Comparison of ENCODE assay signal across 8 mouse cellular contexts in the genomic region with DNA sequence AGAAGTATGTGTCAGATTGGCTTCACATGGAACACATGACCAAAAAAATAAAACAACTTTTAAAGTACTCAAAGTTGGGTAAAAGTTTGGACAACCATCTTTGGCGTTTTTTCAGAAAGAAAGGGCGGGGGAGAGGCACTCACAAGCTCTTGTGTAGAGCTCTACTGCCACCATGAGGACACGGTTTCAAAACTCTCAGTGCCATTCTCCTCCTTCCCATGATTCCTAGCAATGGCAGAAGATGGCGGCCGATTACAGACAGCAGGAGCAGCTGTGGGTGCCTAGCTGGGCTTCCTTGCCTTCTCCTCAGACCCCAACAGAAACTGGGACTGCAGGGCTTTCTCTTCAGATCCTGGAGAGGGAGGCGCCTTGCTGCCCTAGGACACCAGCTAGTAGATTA.
DNase-seq lines count a peak whose midpoint lies in the region; ATAC-seq and TF ChIP-seq lines count a peak whose summit lies in the region.
"Not testable (repeated sequence)": the region's sequence is repeated elsewhere in the genome, so short reads cannot be mapped to it uniquely, and the experiment has no call there.

No protein-coding gene starts in this region.

- H3K4me2 ChIP-seq in CH12.LX (ENCODE audit: insufficient read depth, low read depth, poor library complexity, severe bottlenecking); forebrain, embryonic 14.5 days (ENCODE audit: low read length): not testable (repeated sequence)
- peak overlapping the region; percentile 37; the same call in 1 of the 2 replicates for H3K4me2 ChIP-seq in kidney, embryonic 15.5 days
- peak overlapping the region; percentile 36; the same call in 1 of the 2 replicates for H3K4me2 ChIP-seq in liver, embryonic 14.5 days (ENCODE audit: low read depth)
- H3K4me2 ChIP-seq in midbrain, embryonic 12.5 days (replicated peaks) = peak overlapping the region; percentile 19; the same call in 1 of the 2 replicates

- H3K79me2 ChIP-seq in CH12.LX (replicated peaks; ENCODE audit: control insufficient read depth, extremely low read depth, insufficient read depth, poor library complexity, severe bottlenecking) = not testable (repeated sequence)

- H3K4me1 ChIP-seq in CH12.LX (ENCODE audit: control insufficient read depth in 1 of 2, insufficient read depth in 2 of 2) = peaks cover 0 to 14% of the 10 kb centered on the region in 2 experiments; a peak in 2 of 4 replicates
- H3K4me1 ChIP-seq in forebrain, embryonic 14.5 days (ENCODE audit: control insufficient read depth, insufficient read depth, low read length); kidney, embryonic 15.5 days; liver, embryonic 14.5 days (replicated peaks; ENCODE audit: control insufficient read depth in 2 of 2, insufficient read depth in 2 of 2, low read length in 1 of 2); midbrain, embryonic 12.5 days: not testable (repeated sequence)

- WGBS in forebrain, embryonic 14.5 days = 61% methylated on average over 6 of the region's 6 CpGs
- WGBS in kidney, embryonic 15.5 days = 62% methylated on average over 6 of the region's 6 CpGs
- 50% methylated on average over 6 of the region's 6 CpGs for WGBS in liver, embryonic 14.5 days (ENCODE audit: insufficient replicate concordance)
- 62% methylated on average over 6 of the region's 6 CpGs for WGBS in midbrain, embryonic 12.5 days

- dilution Hi-C loops in CH12.LX (cut with MboI; ENCODE audit: extremely low pct_ligation_motif_present, extremely low pct_unique_long_range_greater_than_20kb, low sequenced_read_pairs) = not testable (repeated sequence)

- TF ChIP-seq CTCF in CH12.LX (conservative IDR thresholded peaks at IDR 0.05 in 1 of 2, IDR thresholded peaks at IDR 0.05 in 1 of 2; ENCODE audit: low read depth in 2 of 2, low read length in 2 of 2) = peak in 1 of 2 experiments; percentile 50; a peak in 2 of 4 replicates
- peak; percentile 60 for TF ChIP-seq CTCF in liver, embryonic 14.5 days (IDR thresholded peaks at IDR 0.05; ENCODE audit: low read depth)

- H3K9ac ChIP-seq in CH12.LX (ENCODE audit: insufficient read depth, low read depth) = peak overlapping the region; percentile 48; the same call in 1 of the 2 replicates
- not testable (repeated sequence) for H3K9ac ChIP-seq in forebrain, embryonic 14.5 days (ENCODE audit: low read length); kidney, embryonic 15.5 days; liver, embryonic 14.5 days (replicated peaks); midbrain, embryonic 12.5 days (replicated peaks)

- ATAC-seq in forebrain, embryonic 14.5 days; kidney, embryonic 15.5 days (replicated peaks; ENCODE audit: low FRiP score); midbrain, embryonic 12.5 days (ENCODE audit: low FRiP score, low read depth): not testable (repeated sequence)
- ATAC-seq in liver, embryonic 14.5 days (ENCODE audit: insufficient read depth) = peak; percentile 62; the same call in 1 of the 2 replicates

- H3K9me3 ChIP-seq in CH12.LX (replicated peaks; ENCODE audit: low read length); forebrain, embryonic 14.5 days (replicated peaks; ENCODE audit: control insufficient read depth, low read length); kidney, embryonic 15.5 days (replicated peaks); liver, embryonic 14.5 days (ENCODE audit: control insufficient read depth, low read length); midbrain, embryonic 12.5 days: not testable (repeated sequence)

- intact Hi-C loops in heart, postnatal 25 days (cut with DNase I) = not testable (repeated sequence)

- H3K4me3 ChIP-seq in CH12.LX (replicated peaks in 1 of 3; ENCODE audit: low read depth in 2 of 3, low read length in 2 of 3, poor library complexity in 1 of 3) = peak overlapping the region in 1 of 3 experiments; percentile 15
- not testable (repeated sequence) for H3K4me3 ChIP-seq in forebrain, embryonic 14.5 days (ENCODE audit: low read depth, low read length)
- peak overlapping the region; percentile 34 for H3K4me3 ChIP-seq in kidney, embryonic 15.5 days (replicated peaks)
- H3K4me3 ChIP-seq in liver, embryonic 14.5 days (ENCODE audit: insufficient read depth in 1 of 2, low read depth in 2 of 2, low read length in 2 of 2) = peak overlapping the region; percentile 23 to 47; a peak in 3 of 4 replicates
- peak overlapping the region; percentile 23; the same call in 1 of the 2 replicates for H3K4me3 ChIP-seq in midbrain, embryonic 12.5 days

- peaks cover 16 to 24% of the 10 kb centered on the region in 2 experiments for H3K36me3 ChIP-seq in CH12.LX (replicated peaks in 1 of 2; ENCODE audit: control insufficient read depth in 1 of 2, insufficient read depth in 1 of 2, low read length in 1 of 2)
- not testable (repeated sequence) for H3K36me3 ChIP-seq in forebrain, embryonic 14.5 days (ENCODE audit: control insufficient read depth, insufficient read depth, low read length); liver, embryonic 14.5 days (replicated peaks; ENCODE audit: control insufficient read depth, insufficient read depth, low read depth); midbrain, embryonic 12.5 days
- H3K36me3 ChIP-seq in kidney, embryonic 15.5 days = peaks cover 32% of the 10 kb centered on the region

- H3K27ac ChIP-seq in CH12.LX (ENCODE audit: insufficient read depth, low read depth) = peak overlapping the region; percentile 80
- H3K27ac ChIP-seq in forebrain, embryonic 14.5 days (ENCODE audit: low read depth, low read length); kidney, embryonic 15.5 days; liver, embryonic 14.5 days; midbrain, embryonic 12.5 days (replicated peaks): not testable (repeated sequence)

- peak; percentile 41 for TF ChIP-seq RAD21 in CH12.LX (IDR thresholded peaks at IDR 0.05; ENCODE audit: low read depth, low read length)

- TF ChIP-seq POLR2A in CH12.LX (IDR thresholded peaks at IDR 0.05; ENCODE audit: low read depth, low read length) = not testable (repeated sequence)

- H3K27me3 ChIP-seq in CH12.LX (replicated peaks); forebrain, embryonic 14.5 days (replicated peaks; ENCODE audit: control insufficient read depth, insufficient read depth, low read length); kidney, embryonic 15.5 days; liver, embryonic 14.5 days (ENCODE audit: control insufficient read depth, insufficient read depth, low read length); midbrain, embryonic 12.5 days: not testable (repeated sequence)

- DNase-seq in CH12.LX (ENCODE audit: extremely low read depth) = peak; percentile 74
- DNase-seq in cerebellum, adult 8-10 months = peak; percentile 72
- peak; percentile 61 for DNase-seq in forebrain, embryonic 14.5 days (ENCODE audit: low spot score)
- DNase-seq in heart, postnatal 25 days (ENCODE audit: low spot score) = peak; percentile 57
- DNase-seq in liver, embryonic 14.5 days (ENCODE audit: low read depth in 3 of 3, low spot score in 3 of 3) = peak in 1 of 3 experiments; percentile 50
- peak; percentile 68 for DNase-seq in right cerebral cortex, postnatal 14 days

- TF ChIP-seq EP300 in CH12.LX (IDR thresholded peaks at IDR 0.05; ENCODE audit: low read length); liver, embryonic 14.5 days (IDR thresholded peaks at IDR 0.05; ENCODE audit: low read depth): not testable (repeated sequence)

- in situ Hi-C loops in CH12.LX (cut with MboI; ENCODE audit: low pct_ligation_motif_present, low pct_unique_long_range_greater_than_20kb, low sequenced_read_pairs) = not testable (repeated sequence)

TF ChIP-seq in CH12.LX, 34 proteins besides CTCF, POLR2A, EP300 and RAD21:
- 0 out of 2 replicates have a peak, but pooled peaks have one; percentile 36 for TF ChIP-seq HCFC1 (IDR thresholded peaks at IDR 0.05; ENCODE audit: low read depth, low read length)
- TF ChIP-seq ZNF384 (IDR thresholded peaks at IDR 0.05; ENCODE audit: low read depth, low read length) = peak; percentile 96
- peak; percentile 21 for TF ChIP-seq SMC3 (IDR thresholded peaks at IDR 0.05; ENCODE audit: low read depth, low read length)
- TF ChIP-seq ETS1 (conservative IDR thresholded peaks at IDR 0.05; ENCODE audit: low read depth, low read length) = peak; percentile 45; the same call in 1 of the 2 replicates
